Mouse (Mus musculus): ENCODE measurements around the gene Alg2. TPM values are rescaled to one million over a fixed set of nuclear protein-coding genes. Genes with fewer than 3 reads are reported as not detected.

Alg2 gene
- polyA plus RNA-seq, 1 experiment from 2014 or later: 44.5 TPM

DNA sequence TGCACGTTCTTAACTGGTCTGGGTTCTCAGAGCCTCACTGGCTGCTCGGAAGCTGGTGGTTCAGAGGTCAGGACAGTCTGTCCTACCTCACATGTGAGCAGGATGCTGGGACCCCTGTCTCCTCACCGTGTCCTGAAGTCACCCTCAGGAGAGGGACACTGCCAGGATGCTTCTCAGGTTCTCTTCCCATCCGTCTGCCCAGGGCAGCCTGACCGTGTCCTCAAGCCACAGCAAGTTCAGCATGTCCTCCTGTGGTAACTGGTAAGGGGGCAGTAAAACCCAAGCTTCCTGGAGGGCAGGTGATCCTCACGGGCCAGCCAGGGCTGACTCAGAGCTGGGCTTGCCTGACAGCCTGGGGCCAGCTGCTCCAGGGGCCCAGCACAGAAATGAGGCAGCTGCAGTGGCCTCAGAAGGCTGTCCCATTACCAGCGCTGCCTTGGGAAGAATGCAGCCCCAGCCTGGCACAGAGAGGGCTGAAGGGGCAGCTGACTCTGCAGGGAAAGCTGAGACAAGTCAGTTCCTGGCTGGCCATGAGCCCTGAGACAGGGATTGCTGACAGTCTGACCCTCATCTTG is 23.8 kb upstream of the Alg2 start:
- Histone ChIP-seq H3K36me3 (ENCODE audit: control insufficient read depth, insufficient read depth, low read length) (no peaks in the 10 kb centered on the region), H3K27me3 (replicated peaks; ENCODE audit: control insufficient read depth, insufficient read depth, low read length) (no peaks in the 10 kb centered on the region), H3K9me3 (ENCODE audit: control insufficient read depth, low read length) (no peaks in the 10 kb centered on the region), H3K27ac (ENCODE audit: low read depth, low read length) (no peak overlapping the region), H3K9ac (ENCODE audit: low read depth, low read length) (0 out of 2 replicates have a peak overlapping the region, but pooled peaks have one; percentile 9), H3K4me1 (replicated peaks; ENCODE audit: control insufficient read depth, insufficient read depth, low read length) (no peaks in the 10 kb centered on the region), H3K4me3 (ENCODE audit: low read depth, low read length) (no peak overlapping the region), H3K4me2 (no peak overlapping the region)
- 63% methylated on average over 7 of the region's 7 CpGs for WGBS
- no peak for DNase-seq (ENCODE audit: low spot score)
- no peak for ATAC-seq (replicated peaks; ENCODE audit: low FRiP score)

DNA sequence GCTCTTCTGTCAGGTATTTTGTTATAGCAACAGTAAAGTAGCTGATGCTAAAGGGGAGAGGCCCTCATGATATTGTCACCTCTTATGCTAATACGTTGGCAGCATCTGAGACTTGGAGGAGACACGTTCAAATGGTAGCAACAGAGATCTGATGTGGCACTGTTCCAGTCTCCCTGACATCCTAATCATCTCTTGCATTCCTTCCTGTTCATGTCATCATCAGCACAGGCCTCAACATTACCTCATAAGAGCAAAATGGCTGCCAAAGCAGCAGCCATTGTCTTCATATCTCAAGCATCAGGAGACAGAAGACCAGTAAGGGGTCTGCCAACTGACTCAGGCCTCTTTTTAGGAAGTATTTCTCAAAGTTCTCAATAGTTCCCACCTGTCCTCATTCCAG is 20.6 kb upstream of the Alg2 start:
- H3K9me3 ChIP-seq (ENCODE audit: control insufficient read depth, low read length): no peaks in the 10 kb centered on the region
- H3K4me2 ChIP-seq: no peak overlapping the region
- no peak overlapping the region for H3K4me3 ChIP-seq (ENCODE audit: low read depth, low read length)
- ATAC-seq (replicated peaks; ENCODE audit: low FRiP score) (no peak), DNase-seq (ENCODE audit: low spot score) (no peak)
- 62% methylated on average over 2 of the region's 2 CpGs for WGBS
- no peak overlapping the region for H3K9ac ChIP-seq (ENCODE audit: low read depth, low read length)
- no peak overlapping the region for H3K27ac ChIP-seq (ENCODE audit: low read depth, low read length)
- H3K4me1 ChIP-seq (replicated peaks; ENCODE audit: control insufficient read depth, insufficient read depth, low read length): no peaks in the 10 kb centered on the region
- no peaks in the 10 kb centered on the region for H3K27me3 ChIP-seq (replicated peaks; ENCODE audit: control insufficient read depth, insufficient read depth, low read length)
- no peaks in the 10 kb centered on the region for H3K36me3 ChIP-seq (ENCODE audit: control insufficient read depth, insufficient read depth, low read length)

DNA sequence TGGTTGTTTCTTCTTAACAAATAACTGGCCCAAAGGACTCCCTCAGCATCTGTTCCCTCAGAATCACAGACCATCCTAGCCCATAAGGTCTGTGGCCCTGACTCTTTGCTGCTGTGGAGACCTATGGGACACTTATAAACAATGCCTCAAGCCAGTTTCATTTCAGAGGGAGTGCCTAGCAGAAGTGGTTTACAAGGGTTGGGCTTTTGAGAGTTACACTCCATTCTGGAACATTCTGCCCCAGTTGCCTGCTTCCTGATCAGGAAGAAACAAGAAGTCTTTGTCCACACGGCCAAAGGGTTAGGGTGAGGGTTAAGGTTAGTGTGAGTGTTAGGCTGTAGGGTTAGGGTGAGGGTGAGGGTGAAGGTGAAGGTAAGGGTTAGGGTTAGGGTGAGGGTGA is 20.0 kb upstream of the Alg2 start:
- no peaks in the 10 kb centered on the region for H3K4me1 ChIP-seq (replicated peaks; ENCODE audit: control insufficient read depth, insufficient read depth, low read length)
- H3K9me3 ChIP-seq (ENCODE audit: control insufficient read depth, low read length): no peaks in the 10 kb centered on the region
- no peak overlapping the region for H3K27ac ChIP-seq (ENCODE audit: low read depth, low read length)
- H3K4me2 ChIP-seq: no peak overlapping the region
- DNase-seq (ENCODE audit: low spot score) (no peak), ATAC-seq (replicated peaks; ENCODE audit: low FRiP score) (no peak)
- no peak overlapping the region for H3K9ac ChIP-seq (ENCODE audit: low read depth, low read length)
- H3K27me3 ChIP-seq (replicated peaks; ENCODE audit: control insufficient read depth, insufficient read depth, low read length): no peaks in the 10 kb centered on the region
- no peaks in the 10 kb centered on the region for H3K36me3 ChIP-seq (ENCODE audit: control insufficient read depth, insufficient read depth, low read length)
- WGBS: 70% methylated on average over 1 of the region's 1 CpGs
- no peak overlapping the region for H3K4me3 ChIP-seq (ENCODE audit: low read depth, low read length)

DNA sequence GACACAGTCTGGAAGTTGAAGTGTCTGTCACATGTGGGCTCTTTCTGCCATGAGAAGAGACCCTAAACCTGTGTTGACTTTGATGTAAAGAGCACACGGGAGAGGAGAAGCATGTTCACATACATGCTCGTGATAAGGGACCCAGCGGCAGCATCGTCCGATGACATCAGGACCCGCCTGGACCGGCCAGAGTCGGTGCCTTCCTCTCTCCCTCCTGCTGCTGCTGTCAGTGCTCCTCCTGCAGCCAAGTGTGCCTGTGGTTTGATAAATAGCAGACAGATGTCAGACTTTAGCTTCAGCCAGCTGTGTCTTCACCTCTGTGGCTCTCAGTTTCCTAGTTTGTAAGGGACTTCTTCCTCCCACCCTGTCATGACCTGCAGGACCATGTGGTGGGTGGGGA is 19.3 kb upstream of the Alg2 start:
- Histone ChIP-seq H3K27ac (ENCODE audit: low read depth, low read length) (no peak overlapping the region), H3K36me3 (ENCODE audit: control insufficient read depth, insufficient read depth, low read length) (no peaks in the 10 kb centered on the region), H3K4me2 (no peak overlapping the region), H3K4me1 (replicated peaks; ENCODE audit: control insufficient read depth, insufficient read depth, low read length) (no peaks in the 10 kb centered on the region), H3K9ac (ENCODE audit: low read depth, low read length) (no peak overlapping the region), H3K27me3 (replicated peaks; ENCODE audit: control insufficient read depth, insufficient read depth, low read length) (no peaks in the 10 kb centered on the region), H3K9me3 (ENCODE audit: control insufficient read depth, low read length) (no peaks in the 10 kb centered on the region), H3K4me3 (ENCODE audit: low read depth, low read length) (no peak overlapping the region)
- 73% methylated on average over 8 of the region's 8 CpGs for WGBS
- DNase-seq (ENCODE audit: low spot score) (no peak), ATAC-seq (replicated peaks; ENCODE audit: low FRiP score) (no peak)

DNA sequence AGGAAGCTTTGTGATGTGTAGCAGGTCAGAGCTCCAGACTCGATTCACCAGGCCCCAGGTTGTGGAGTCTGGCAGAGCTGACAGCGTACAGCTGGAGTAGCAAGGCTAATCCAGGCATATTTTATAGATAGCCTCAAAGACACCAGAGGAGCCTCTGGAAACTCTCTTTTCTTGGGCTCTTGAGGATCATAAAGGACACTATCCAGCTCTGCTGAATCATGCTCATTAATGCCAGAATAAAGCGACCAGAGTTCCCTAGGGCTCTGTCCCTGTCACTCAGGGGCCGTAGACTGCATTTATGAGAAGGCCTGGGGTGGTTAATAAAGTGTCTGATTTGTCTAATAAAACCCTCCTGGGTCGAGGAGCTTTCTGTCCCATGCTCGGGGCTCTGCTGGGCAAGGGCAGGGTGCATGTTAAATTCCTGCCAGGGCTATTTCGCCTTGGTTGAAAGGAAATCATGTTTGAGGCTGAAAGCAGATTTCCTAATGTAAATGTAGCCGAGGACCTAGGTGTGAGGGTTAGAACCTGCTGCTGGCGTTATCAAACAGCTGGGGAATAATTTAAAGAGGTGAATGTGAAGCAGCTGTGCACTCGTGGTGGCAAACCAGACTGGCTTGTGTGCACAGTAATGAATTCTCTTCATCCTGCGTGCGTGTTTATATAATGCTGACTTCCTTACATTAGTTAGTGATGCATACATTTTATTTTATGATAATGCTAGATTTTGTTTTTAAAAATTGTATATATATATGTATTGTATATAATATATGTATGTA is 18.4 kb upstream of the Alg2 start:
- Histone ChIP-seq H3K27me3 (replicated peaks; ENCODE audit: control insufficient read depth, insufficient read depth, low read length) (no peaks in the 10 kb centered on the region), H3K27ac (ENCODE audit: low read depth, low read length) (no peak overlapping the region), H3K9ac (ENCODE audit: low read depth, low read length) (no peak overlapping the region), H3K4me1 (replicated peaks; ENCODE audit: control insufficient read depth, insufficient read depth, low read length) (no peaks in the 10 kb centered on the region), H3K9me3 (ENCODE audit: control insufficient read depth, low read length) (no peaks in the 10 kb centered on the region), H3K36me3 (ENCODE audit: control insufficient read depth, insufficient read depth, low read length) (no peaks in the 10 kb centered on the region), H3K4me3 (ENCODE audit: low read depth, low read length) (no peak overlapping the region), H3K4me2 (no peak overlapping the region)
- 68% methylated on average over 12 of the region's 12 CpGs for WGBS
- no peak for DNase-seq (ENCODE audit: low spot score)
- ATAC-seq (replicated peaks; ENCODE audit: low FRiP score): no peak

DNA sequence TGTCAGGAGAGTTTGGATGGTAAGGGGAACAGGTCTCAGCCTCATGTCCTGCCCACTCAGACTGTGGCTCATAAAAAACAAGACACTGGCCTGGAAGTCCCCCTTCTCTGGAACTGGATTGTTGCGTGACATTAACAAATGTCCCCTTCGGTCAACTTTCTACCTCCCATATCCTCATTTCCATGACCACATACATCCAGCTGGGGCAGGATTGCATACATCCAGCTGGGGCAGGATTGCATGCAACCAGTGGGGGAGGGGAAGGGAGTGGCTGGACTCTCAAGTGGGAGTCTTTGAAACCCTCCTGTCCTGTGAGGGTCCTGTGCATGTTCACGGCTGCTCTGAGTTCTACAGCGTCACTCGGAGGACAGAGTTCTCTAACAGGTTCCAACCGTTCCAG is 17.1 kb upstream of the Alg2 start:
- 89% methylated on average over 6 of the region's 6 CpGs for WGBS
- DNase-seq (ENCODE audit: low spot score): no peak

DNA sequence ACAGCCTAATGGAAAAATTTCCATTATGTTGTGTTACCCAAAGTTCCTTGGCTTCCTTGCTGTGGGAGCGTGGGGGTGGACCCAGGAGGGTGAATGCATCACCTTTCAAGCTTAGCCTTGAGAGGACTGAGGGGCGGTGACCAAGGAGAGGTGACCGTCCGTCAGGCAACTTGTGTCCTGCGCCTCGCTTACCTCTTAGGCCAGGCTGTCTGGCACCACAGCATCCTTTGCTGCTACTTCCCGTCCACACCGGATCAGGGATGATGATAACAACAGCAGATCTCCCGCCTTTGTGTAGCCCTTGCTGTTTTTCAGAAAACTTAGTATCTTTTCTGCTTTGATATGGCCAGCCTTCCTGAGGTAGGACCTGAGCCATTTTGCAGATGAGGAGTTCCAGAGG is 6.4 kb upstream of the Alg2 start:
- DNase-seq (ENCODE audit: low spot score) (no peak), ATAC-seq (replicated peaks; ENCODE audit: low FRiP score) (no peak)
- Histone ChIP-seq H3K9ac (ENCODE audit: low read depth, low read length) (no peak overlapping the region), H3K4me2 (no peak overlapping the region), H3K27me3 (replicated peaks; ENCODE audit: control insufficient read depth, insufficient read depth, low read length) (no peaks in the 10 kb centered on the region), H3K9me3 (ENCODE audit: control insufficient read depth, low read length) (no peaks in the 10 kb centered on the region), H3K36me3 (ENCODE audit: control insufficient read depth, insufficient read depth, low read length) (peaks cover 35% of the 10 kb centered on the region), H3K27ac (ENCODE audit: low read depth, low read length) (no peak overlapping the region), H3K4me3 (ENCODE audit: low read depth, low read length) (no peak overlapping the region), H3K4me1 (replicated peaks; ENCODE audit: control insufficient read depth, insufficient read depth, low read length) (peaks cover 5% of the 10 kb centered on the region)
- 91% methylated on average over 9 of the region's 9 CpGs for WGBS

More for the DNA sequence above, 17.1 kb upstream of the Alg2 start:
- Histone ChIP-seq H3K4me2 (no peak overlapping the region), H3K27me3 (replicated peaks; ENCODE audit: control insufficient read depth, insufficient read depth, low read length) (no peaks in the 10 kb centered on the region), H3K4me3 (ENCODE audit: low read depth, low read length) (no peak overlapping the region), H3K36me3 (ENCODE audit: control insufficient read depth, insufficient read depth, low read length) (no peaks in the 10 kb centered on the region), H3K9ac (ENCODE audit: low read depth, low read length) (no peak overlapping the region), H3K27ac (ENCODE audit: low read depth, low read length) (no peak overlapping the region), H3K4me1 (replicated peaks; ENCODE audit: control insufficient read depth, insufficient read depth, low read length) (no peaks in the 10 kb centered on the region), H3K9me3 (ENCODE audit: control insufficient read depth, low read length) (no peaks in the 10 kb centered on the region)
- ATAC-seq (replicated peaks; ENCODE audit: low FRiP score): no peak

DNA sequence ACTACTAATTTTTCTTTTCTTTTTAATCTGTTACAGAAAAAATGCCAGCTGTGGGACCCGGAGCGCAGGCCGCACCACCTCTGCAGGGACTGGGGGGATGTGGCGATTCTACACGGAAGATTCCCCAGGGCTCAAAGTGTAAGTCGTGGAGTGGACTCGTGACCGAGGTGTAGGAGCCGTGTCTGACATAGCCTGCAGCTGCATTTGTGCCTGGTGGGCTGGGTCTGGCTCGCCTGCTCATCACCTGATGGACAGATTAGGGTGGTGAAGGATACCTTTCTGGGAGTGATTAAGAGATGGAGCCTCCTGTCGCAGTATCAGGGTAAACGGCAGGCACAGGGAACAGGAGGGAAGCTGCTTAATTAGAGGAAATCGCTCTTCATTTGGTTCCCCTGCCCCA is 6.0 kb upstream of the Alg2 start:
- Histone ChIP-seq H3K27me3 (replicated peaks; ENCODE audit: control insufficient read depth, insufficient read depth, low read length) (no peaks in the 10 kb centered on the region), H3K27ac (ENCODE audit: low read depth, low read length) (no peak overlapping the region), H3K4me2 (no peak overlapping the region), H3K4me1 (replicated peaks; ENCODE audit: control insufficient read depth, insufficient read depth, low read length) (peaks cover 9% of the 10 kb centered on the region), H3K4me3 (ENCODE audit: low read depth, low read length) (no peak overlapping the region), H3K36me3 (ENCODE audit: control insufficient read depth, insufficient read depth, low read length) (peaks cover 35% of the 10 kb centered on the region), H3K9ac (ENCODE audit: low read depth, low read length) (no peak overlapping the region), H3K9me3 (ENCODE audit: control insufficient read depth, low read length) (no peaks in the 10 kb centered on the region)
- DNase-seq (ENCODE audit: low spot score) (no peak), ATAC-seq (replicated peaks; ENCODE audit: low FRiP score) (no peak)
- 93% methylated on average over 13 of the region's 13 CpGs for WGBS

DNA sequence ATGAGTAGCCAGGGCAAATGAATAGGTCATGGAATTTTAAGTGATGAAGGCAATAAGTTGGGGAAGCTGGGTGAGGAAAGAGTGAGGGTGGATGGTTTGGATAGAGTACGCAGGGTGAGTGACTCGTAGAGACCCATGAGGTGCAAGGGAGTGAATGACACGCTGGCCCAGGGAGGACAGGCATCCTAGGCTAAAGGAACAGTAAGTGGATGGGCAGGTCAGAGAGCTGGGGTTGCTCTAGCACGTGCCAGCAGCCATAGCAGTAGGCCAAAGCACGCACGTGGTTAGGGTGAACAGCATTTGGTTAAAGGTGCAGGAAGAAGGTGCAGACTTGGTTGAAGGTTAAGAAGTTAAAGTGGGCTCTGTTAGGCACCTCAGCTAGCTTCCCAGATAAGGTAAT is 3.4 kb upstream of the Alg2 start:
- Histone ChIP-seq H3K9me3 (ENCODE audit: control insufficient read depth, low read length) (no peaks in the 10 kb centered on the region), H3K27me3 (replicated peaks; ENCODE audit: control insufficient read depth, insufficient read depth, low read length) (no peaks in the 10 kb centered on the region), H3K4me2 (no peak overlapping the region), H3K4me1 (replicated peaks; ENCODE audit: control insufficient read depth, insufficient read depth, low read length) (peaks cover 11% of the 10 kb centered on the region), H3K4me3 (ENCODE audit: low read depth, low read length) (no peak overlapping the region), H3K36me3 (ENCODE audit: control insufficient read depth, insufficient read depth, low read length) (peaks cover 31% of the 10 kb centered on the region), H3K9ac (ENCODE audit: low read depth, low read length) (no peak overlapping the region), H3K27ac (ENCODE audit: low read depth, low read length) (no peak overlapping the region)
- no peak for DNase-seq (ENCODE audit: low spot score)
- WGBS: 91% methylated on average over 6 of the region's 6 CpGs
- ATAC-seq (replicated peaks; ENCODE audit: low FRiP score): no peak

Data from liver, embryonic 11.5 days (tissue).